Mouse (Mus musculus) lung, postnatal 0 days (tissue): Measurements from ENCODE around the gene H2al3. TPM values are rescaled to one million over a fixed set of nuclear protein-coding genes. Genes with fewer than 3 reads are reported as not detected.

ENCODE experiments used
- ATAC-seq: fragments of 200-750 bp; cut with Nextera tagmentation; 2 replicates; pipeline ENCODE4 v1.8.0; 2017; ENCODE audit warnings: moderate library complexity
- DNase-seq: peaks from one replicate; pipeline ENCODE4 v3.0.0-alpha.2; 2016; ENCODE audit warnings: low spot score
- H3K27ac ChIP-seq: fragments of 300-500 bp; sonication (generic); 2 replicates; pipeline ENCODE4 v1.5.1; 2014; ENCODE audit warnings: antibody characterized with exemption, mild to moderate bottlenecking, low read length, mixed read lengths
- H3K27me3 ChIP-seq: fragments of 300-500 bp; sonication (generic); replicated peaks from 2 replicates; pipeline ENCODE4 v1.6.1; 2014; ENCODE audit warnings: low read length, mixed read lengths; ENCODE audit not compliant: insufficient read depth
- H3K36me3 ChIP-seq: fragments of 300-500 bp; sonication (generic); 2 replicates; pipeline ENCODE4 v1.6.1; 2014; ENCODE audit warnings: low read length, mixed read lengths; ENCODE audit not compliant: insufficient read depth
- H3K4me1 ChIP-seq: fragments of 300-500 bp; sonication (generic); 2 replicates; pipeline ENCODE4 v1.6.1; 2014; ENCODE audit warnings: antibody characterized with exemption, low read depth, low read length, mixed read lengths; ENCODE audit not compliant: insufficient read depth
- H3K4me2 ChIP-seq: fragments of 300-500 bp; sonication (generic); replicated peaks from 2 replicates; pipeline ENCODE4 v1.6.1; 2014; ENCODE audit warnings: low read depth, mild to moderate bottlenecking, low read length, moderate library complexity, mixed read lengths
- H3K4me3 ChIP-seq: fragments of 300-500 bp; sonication (generic); 2 replicates; pipeline ENCODE4 v1.5.1; 2014; ENCODE audit warnings: low read depth, low read length
- H3K9ac ChIP-seq: fragments of 300-500 bp; sonication (generic); replicated peaks from 2 replicates; pipeline ENCODE4 v1.6.1; 2014; ENCODE audit warnings: low read depth, mild to moderate bottlenecking
- H3K9me3 ChIP-seq: fragments of 300-500 bp; sonication (generic); 2 replicates; pipeline ENCODE4 v1.6.1; 2016; ENCODE audit warnings: low read length, mixed read lengths
- CTCF ChIP-seq: IDR thresholded peaks from 2 replicates; pipeline ENCODE4 v1.5.1; 2016; ENCODE audit warnings: antibody characterized with exemption, mild to moderate bottlenecking
- EP300 ChIP-seq: IDR thresholded peaks from 2 replicates; pipeline ENCODE4 v1.6.1; 2016; ENCODE audit warnings: antibody characterized with exemption, mild to moderate bottlenecking, control low read depth
- WGBS: fragments of 180-500 bp; shearing (Covaris S2); extraction: QIAGEN DNeasy Blood & Tissue Kit; methylation state at CpG from one replicate; pipeline ENCODE4 v1.1.7; 2014; 5-methylcytosine and 5-hydroxymethylcytosine counted together
- polyA plus RNA-seq: library from polyadenylated mRNA; unstranded; fragments of >200 nt; fragmentation: Nextera tagmentation; extraction: Ambion mirVana; gene quantifications from 2 replicates; pipeline ENCODE4 v1.2.1, GENCODE M21; 2015

H2al3 gene
- polyA plus RNA-seq, 1 experiment from 2014 or later, result not detected

DNA sequence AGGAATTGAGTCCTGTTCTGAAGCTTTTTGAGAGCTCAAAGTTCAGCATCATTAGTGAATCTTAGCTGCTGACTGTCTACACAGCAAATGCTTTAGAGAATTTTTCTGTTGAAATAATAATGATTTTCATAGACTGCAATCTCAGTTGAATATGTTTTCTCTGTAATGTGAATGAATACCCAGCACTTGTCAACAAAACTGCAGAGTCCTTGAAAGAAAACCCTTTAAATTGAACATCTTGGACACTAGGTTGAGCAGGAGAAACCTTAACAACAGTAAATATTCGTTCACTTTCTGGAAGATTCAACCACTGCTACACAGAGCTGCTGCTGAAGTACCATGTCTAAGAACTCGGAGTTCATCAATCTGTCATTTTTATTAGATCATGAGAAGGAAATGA lies 35.8 kb downstream of the H2al3 start, which contains the start of gene Sytl5:
Gene Sytl5, plus strand, starts transcription at position 301 of the 400 bp plus-strand sequence.
- TF ChIP-seq EP300, result no peak
- no peak for TF ChIP-seq CTCF
- no peaks in the 10 kb centered on the region for H3K36me3 ChIP-seq
- H3K9ac ChIP-seq, result no peak within 1 kb of the TSS
- H3K9me3 ChIP-seq, result no peaks in the 10 kb centered on the region
- WGBS, result 56% methylated on average over 2 of the region's 2 CpGs
- ATAC-seq (no peak), DNase-seq (no peak)
- H3K27me3 ChIP-seq, result no peaks in the 10 kb centered on the region
- H3K4me1 ChIP-seq, result no peaks in the 10 kb centered on the region
- no peak within 1 kb of the TSS for H3K4me3 ChIP-seq
- no peak within 1 kb of the TSS for H3K27ac ChIP-seq
- H3K4me2 ChIP-seq, result no peak within 1 kb of the TSS

Other genes starting within 250 kb of the H2al3 start
- gene Dynlt3, start 186.7 kb upstream of the H2al3 start, polyA plus RNA-seq, result 101 and 102 TPM in 2 replicates
- gene Hypm, start 2.8 kb upstream of the H2al3 start, polyA plus RNA-seq, result not detected in 2 replicates
- 0.67 and 0.85 TPM in 2 replicates for gene Sytl5, start 35.9 kb downstream of the H2al3 start, polyA plus RNA-seq